Mouse (Mus musculus) heart, embryonic 11.5 days (tissue): ENCODE measurements around the gene Stam2. TPM values are rescaled to one million over a fixed set of nuclear protein-coding genes. Genes with fewer than 3 reads are reported as not detected.

Experiments
- ATAC-seq: fragments of 200-750 bp; cut with Nextera tagmentation; replicated peaks from 2 replicates; pipeline ENCODE4 v1.8.0; 2017; ENCODE audit warnings: moderate library complexity; ENCODE audit not compliant: insufficient number of reproducible peaks, low FRiP score, low TSS enrichment
- H3K27ac ChIP-seq: fragments of 300-500 bp; sonication (generic); 2 replicates; pipeline ENCODE4 v1.5.1; 2014; ENCODE audit warnings: mild to moderate bottlenecking, low read depth, low read length
- H3K27me3 ChIP-seq: fragments of 300-500 bp; sonication (generic); 2 replicates; pipeline ENCODE4 v1.6.1; 2014; ENCODE audit warnings: mild to moderate bottlenecking, low read length, mixed read lengths; ENCODE audit not compliant: control insufficient read depth, insufficient read depth
- H3K36me3 ChIP-seq: fragments of 300-500 bp; sonication (generic); 2 replicates; pipeline ENCODE4 v1.6.1; 2014; ENCODE audit warnings: mild to moderate bottlenecking, low read length, moderate library complexity, mixed read lengths; ENCODE audit not compliant: control insufficient read depth, insufficient read depth
- H3K4me1 ChIP-seq: fragments of 300-500 bp; sonication (generic); 2 replicates; pipeline ENCODE4 v1.6.1; 2014; ENCODE audit warnings: low read length; ENCODE audit not compliant: control insufficient read depth, insufficient read depth
- H3K4me2 ChIP-seq: fragments of 300-500 bp; sonication (generic); 2 replicates; pipeline ENCODE4 v1.6.1; 2014; ENCODE audit warnings: mild to moderate bottlenecking, moderate library complexity
- H3K4me3 ChIP-seq: fragments of 300-500 bp; sonication (generic); 2 replicates; pipeline ENCODE4 v1.5.1; 2014; ENCODE audit warnings: low read depth, low read length
- H3K9ac ChIP-seq: fragments of 300-500 bp; sonication (generic); 2 replicates; pipeline ENCODE4 v1.6.1; 2014; ENCODE audit warnings: mild to moderate bottlenecking, low read depth, low read length, moderate library complexity
- H3K9me3 ChIP-seq: fragments of 300-500 bp; sonication (generic); replicated peaks from 2 replicates; pipeline ENCODE4 v1.6.1; 2016; ENCODE audit warnings: low read length; ENCODE audit not compliant: control insufficient read depth
- WGBS: fragments of 180-500 bp; shearing (Covaris S2); extraction: QIAGEN DNeasy Blood & Tissue Kit; methylation state at CpG from one replicate; pipeline ENCODE4 v1.1.7; 2014; ENCODE audit not compliant: insufficient replicate concordance; 5-methylcytosine and 5-hydroxymethylcytosine counted together
- polyA plus RNA-seq: library from polyadenylated mRNA; unstranded; fragments of >200 nt; fragmentation: Nextera tagmentation; extraction: Ambion mirVana; gene quantifications from 2 replicates; pipeline ENCODE4 v1.2.1, GENCODE M21; 2014

The Stam2 gene
- polyA plus RNA-seq, 1 experiment from 2014 or later, result 32.1 TPM

DNA sequence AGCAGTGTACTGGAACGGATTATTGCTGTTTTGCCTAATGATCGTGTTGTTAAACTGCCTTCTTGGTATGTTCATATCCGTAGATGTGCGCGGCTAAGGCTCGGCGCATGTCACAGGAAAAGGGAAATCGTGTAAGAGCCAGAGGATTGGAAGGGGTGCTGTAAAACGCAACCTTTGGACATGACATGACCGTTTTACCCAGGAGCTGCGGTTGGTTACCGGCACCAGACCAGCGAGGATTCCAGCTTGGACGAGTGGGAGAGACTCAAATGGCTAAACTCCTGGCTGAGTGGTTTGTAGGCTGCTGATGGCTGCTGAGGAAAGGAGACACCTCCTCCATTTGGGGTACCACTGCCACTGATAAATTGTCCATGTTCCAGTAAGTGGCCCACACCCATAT is 21.8 kb upstream of the Stam2 start:
- H3K27ac ChIP-seq, result no peak overlapping the region
- H3K27me3 ChIP-seq, result no peaks in the 10 kb centered on the region
- H3K4me1 ChIP-seq, result no peaks in the 10 kb centered on the region
- H3K36me3 ChIP-seq, result no peaks in the 10 kb centered on the region
- no peak overlapping the region for H3K9ac ChIP-seq
- H3K9me3 ChIP-seq, result no peaks in the 10 kb centered on the region
- ATAC-seq, result no peak
- no peak overlapping the region for H3K4me3 ChIP-seq
- no peak overlapping the region for H3K4me2 ChIP-seq
- WGBS, result 89% methylated on average over 14 of the region's 14 CpGs

DNA sequence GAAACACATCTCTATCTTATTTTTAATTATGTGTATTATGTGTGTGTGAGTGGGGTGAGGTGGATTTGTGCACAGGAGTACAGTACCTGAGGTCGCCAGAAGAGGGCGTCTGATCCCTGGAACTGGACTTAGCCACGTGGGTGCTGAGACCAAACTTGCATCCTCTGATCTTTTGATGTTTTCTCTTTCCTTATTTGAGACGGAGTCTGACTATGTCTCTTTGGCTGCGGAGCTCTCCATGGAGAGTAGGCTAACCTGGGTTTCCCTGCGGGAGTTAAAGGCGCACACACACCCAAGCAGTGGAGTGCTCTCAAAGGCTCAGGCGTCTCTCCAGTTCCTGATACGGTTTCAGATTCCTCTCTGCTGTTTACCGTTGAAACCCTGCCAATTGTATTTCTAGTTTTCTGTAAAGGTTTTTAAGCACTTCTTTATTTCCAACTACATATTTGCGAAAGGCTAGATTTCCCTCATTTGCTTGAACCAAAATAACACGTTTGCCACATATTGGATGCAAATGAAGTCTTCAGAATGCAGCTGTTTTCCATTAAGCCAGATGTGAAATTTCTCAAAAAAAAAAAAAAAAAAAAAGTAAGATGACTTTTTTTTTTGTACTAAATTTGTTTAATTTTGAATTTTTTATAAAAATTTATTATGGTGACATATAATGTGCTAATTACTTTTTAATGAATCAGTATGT is 21.1 kb upstream of the Stam2 start:
- ATAC-seq, result no peak
- Histone ChIP-seq H3K27me3 (no peaks in the 10 kb centered on the region), H3K27ac (no peak overlapping the region), H3K4me3 (no peak overlapping the region), H3K36me3 (no peaks in the 10 kb centered on the region), H3K4me1 (no peaks in the 10 kb centered on the region), H3K9me3 (no peaks in the 10 kb centered on the region), H3K4me2 (peak overlapping the region; percentile 47), H3K9ac (no peak overlapping the region)
- WGBS, result 20% methylated on average over 12 of the region's 12 CpGs

DNA sequence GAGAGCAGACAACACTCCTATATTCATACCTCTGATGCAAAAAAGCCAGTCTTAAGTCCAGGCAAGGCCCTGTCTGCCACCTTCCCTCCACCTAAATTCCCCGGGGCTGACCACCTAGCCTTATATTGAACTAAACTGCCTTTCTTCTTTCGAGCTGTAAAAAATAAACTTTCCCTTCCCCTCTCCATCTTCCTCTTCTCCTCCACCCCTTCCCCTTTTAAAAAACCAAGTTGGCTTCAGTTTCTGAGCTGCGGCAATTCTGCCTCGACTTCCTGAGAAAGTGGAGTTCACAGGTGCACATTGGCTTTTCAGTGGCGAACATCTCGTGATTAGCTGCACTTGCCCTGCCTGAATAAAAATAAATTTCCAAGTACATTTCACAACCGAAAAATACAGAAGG is 20.4 kb upstream of the Stam2 start:
- H3K4me3 ChIP-seq, result no peak overlapping the region
- H3K4me2 ChIP-seq, result no peak overlapping the region
- no peak overlapping the region for H3K27ac ChIP-seq
- H3K36me3 ChIP-seq, result no peaks in the 10 kb centered on the region
- ATAC-seq, result no peak
- 62% methylated on average over 7 of the region's 7 CpGs for WGBS
- H3K9me3 ChIP-seq, result no peaks in the 10 kb centered on the region
- H3K27me3 ChIP-seq, result no peaks in the 10 kb centered on the region
- H3K9ac ChIP-seq, result no peak overlapping the region
- no peaks in the 10 kb centered on the region for H3K4me1 ChIP-seq

DNA sequence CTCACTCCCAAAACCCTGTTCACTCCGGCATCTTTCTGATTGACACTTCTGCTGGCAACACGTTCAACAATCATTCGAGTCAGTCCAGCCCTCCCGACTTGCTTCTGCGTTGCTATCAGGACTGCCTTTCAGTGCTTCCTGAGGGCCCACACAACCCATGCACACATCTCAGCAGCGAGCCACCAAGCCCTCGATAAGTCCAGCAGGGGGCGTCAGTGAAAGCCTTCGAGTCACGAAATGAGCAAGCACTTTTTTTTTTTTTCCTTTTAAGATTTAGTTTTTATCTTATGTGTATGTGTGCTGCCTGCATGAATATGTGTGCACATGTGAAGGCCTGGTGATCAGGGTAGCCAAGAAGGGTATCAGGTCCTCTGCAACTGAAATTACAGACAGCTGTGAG is 16.5 kb upstream of the Stam2 start:
- 13% methylated on average over 10 of the region's 10 CpGs for WGBS
- no peak; the same call in 1 of the 2 replicates for ATAC-seq
- Histone ChIP-seq H3K9ac (no peak overlapping the region; the same call in 1 of the 2 replicates), H3K9me3 (no peaks in the 10 kb centered on the region), H3K27me3 (no peaks in the 10 kb centered on the region), H3K27ac (no peak overlapping the region), H3K4me3 (no peak overlapping the region), H3K4me2 (no peak overlapping the region), H3K36me3 (no peaks in the 10 kb centered on the region), H3K4me1 (no peaks in the 10 kb centered on the region)

DNA sequence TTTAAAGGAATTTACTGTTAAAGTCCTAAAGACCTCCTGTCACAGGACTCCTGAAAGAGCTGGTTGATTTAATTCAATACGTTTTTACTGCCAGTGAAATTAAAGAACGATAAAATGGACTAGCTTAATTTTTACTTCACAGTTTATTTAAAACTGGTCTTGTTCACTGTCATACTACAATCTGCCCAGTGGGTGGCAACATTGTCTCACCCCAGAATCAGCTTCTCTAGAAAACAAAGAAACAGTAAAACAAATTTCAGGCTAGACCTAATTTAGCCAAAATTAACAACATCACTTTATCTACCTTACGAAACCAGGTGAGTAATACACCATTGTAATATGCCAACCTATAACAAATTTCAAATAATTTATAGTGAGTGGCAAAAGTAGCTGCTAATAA is 14.6 kb upstream of the Stam2 start:
- WGBS, result 14% methylated on average over 3 of the region's 3 CpGs

DNA sequence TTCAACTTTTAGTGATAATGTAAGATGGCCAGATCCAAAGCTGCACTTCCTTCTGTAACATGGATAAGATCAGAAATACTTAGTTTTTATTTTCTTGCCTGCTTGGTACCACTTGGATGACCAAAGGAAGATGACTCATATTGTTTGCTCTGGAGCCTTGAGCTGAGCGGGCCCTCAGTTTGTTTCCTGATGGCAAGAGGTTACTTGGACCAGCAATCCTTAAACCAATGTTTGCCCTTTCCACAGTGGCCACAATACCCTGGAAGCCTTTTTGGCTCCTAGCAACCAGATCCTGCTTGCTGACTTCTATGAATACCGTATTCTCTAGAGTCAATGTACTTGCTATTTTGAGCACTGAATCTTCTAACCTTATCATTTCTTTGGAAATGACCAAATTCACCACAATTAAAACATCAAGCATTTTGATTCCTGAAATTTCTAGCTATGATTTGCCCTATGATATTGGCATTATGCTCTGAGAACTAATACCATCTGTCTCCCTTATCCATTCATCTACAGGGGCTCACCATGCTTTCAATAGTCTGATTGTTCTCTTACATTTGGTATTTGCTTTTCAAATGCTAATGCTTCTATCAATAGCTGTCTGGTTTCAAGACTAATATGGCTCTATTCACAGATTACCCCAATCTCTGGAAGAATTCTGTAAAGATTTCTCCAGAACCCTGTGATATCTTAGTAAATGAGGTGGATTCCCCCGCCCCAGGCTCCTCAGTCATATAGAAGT is 11.7 kb upstream of the Stam2 start:
- Histone ChIP-seq H3K27ac (no peak overlapping the region), H3K4me1 (no peaks in the 10 kb centered on the region), H3K9ac (no peak overlapping the region), H3K9me3 (no peaks in the 10 kb centered on the region), H3K36me3 (no peaks in the 10 kb centered on the region), H3K4me3 (no peak overlapping the region), H3K4me2 (no peak overlapping the region), H3K27me3 (no peaks in the 10 kb centered on the region)
- 80% methylated on average over 3 of the region's 3 CpGs for WGBS
- ATAC-seq, result no peak

More for the DNA sequence above, 14.6 kb upstream of the Stam2 start:
- Histone ChIP-seq H3K9me3 (no peaks in the 10 kb centered on the region), H3K9ac (no peak overlapping the region), H3K36me3 (no peaks in the 10 kb centered on the region), H3K27ac (no peak overlapping the region), H3K4me1 (no peaks in the 10 kb centered on the region), H3K4me2 (no peak overlapping the region), H3K27me3 (no peaks in the 10 kb centered on the region), H3K4me3 (no peak overlapping the region)
- ATAC-seq, result no peak

DNA sequence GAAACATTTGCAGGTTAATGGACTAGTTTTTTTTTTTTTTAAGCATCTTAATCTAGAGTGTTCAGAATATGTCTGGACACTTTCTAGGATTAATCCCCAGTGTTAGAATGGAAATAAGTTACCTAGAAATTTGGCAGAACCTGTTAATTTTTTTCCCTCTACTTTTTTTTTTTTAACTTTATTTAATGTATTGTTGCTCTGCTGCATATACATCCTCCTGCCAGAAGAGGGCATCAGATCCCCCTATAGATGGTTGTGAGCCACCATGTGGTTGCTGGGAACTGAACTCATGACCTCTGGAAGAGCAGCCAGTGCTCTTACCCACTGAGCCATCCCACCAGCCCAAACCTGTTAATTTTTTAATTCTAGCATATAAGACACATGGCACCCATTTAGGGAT is 2.0 kb upstream of the Stam2 start:
- no peak overlapping the region for H3K27ac ChIP-seq
- no peaks in the 10 kb centered on the region for H3K27me3 ChIP-seq
- H3K9ac ChIP-seq, result no peak overlapping the region
- H3K4me1 ChIP-seq, result 0 out of 2 replicates have a peak, but pooled peaks cover 3% of the 10 kb centered on the region
- ATAC-seq, result no peak
- H3K4me3 ChIP-seq, result no peak overlapping the region
- no peaks in the 10 kb centered on the region for H3K36me3 ChIP-seq
- no peaks in the 10 kb centered on the region for H3K9me3 ChIP-seq
- H3K4me2 ChIP-seq, result no peak overlapping the region

DNA sequence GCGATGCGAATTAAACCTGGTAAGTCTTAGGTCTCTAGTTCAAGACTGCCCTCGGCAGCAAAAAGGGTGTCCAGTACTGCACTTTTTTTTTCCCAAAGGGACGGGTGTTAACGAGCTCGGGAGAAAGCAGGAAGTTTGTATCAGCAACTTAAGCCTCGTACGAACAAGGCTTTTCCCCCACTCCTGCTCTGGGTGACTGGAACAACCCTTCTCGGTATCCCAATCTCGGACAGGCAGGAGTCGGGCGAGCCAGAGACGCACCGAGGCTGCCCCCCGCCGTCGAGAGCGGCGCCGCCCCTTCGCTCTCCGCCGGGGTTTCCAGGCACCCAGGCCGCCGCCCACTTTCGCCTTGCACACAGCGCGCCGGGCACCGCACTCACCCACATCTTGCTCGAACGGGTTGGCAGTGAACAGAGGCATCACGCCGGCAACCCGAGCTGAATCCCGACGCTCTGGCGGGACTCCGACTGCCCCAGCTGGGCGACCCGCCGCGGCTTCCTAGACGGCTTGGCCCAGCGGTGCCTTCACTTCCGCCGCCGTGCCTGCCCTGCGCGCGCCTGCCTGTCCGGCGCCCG is 313 bp downstream of the Stam2 start:
- under 1% methylated on average over 54 of the region's 54 CpGs for WGBS
- peak overlapping the region; percentile 96 for H3K9ac ChIP-seq
- H3K27ac ChIP-seq, result peak overlapping the region; percentile 94
- H3K27me3 ChIP-seq, result no peaks in the 10 kb centered on the region
- H3K9me3 ChIP-seq, result no peaks in the 10 kb centered on the region
- peak; percentile 90 for ATAC-seq
- 0 out of 2 replicates have a peak, but pooled peaks cover 3% of the 10 kb centered on the region for H3K4me1 ChIP-seq
- peak overlapping the region; percentile 80 for H3K4me3 ChIP-seq
- no peaks in the 10 kb centered on the region for H3K36me3 ChIP-seq
- H3K4me2 ChIP-seq, result peak overlapping the region; percentile 83
